Mouse (Mus musculus) lung, postnatal 0 days (tissue): Measurements from ENCODE around the gene Hsd17b11. TPM values are rescaled to one million over a fixed set of nuclear protein-coding genes. Genes with fewer than 3 reads are reported as not detected.

Experiments used
- ATAC-seq: fragments of 200-750 bp; cut with Nextera tagmentation; 2 replicates; pipeline ENCODE4 v1.8.0; 2017; ENCODE audit warnings: moderate library complexity
- DNase-seq: peaks from one replicate; pipeline ENCODE4 v3.0.0-alpha.2; 2016; ENCODE audit warnings: low spot score
- H3K27ac ChIP-seq: fragments of 300-500 bp; sonication (generic); 2 replicates; pipeline ENCODE4 v1.5.1; 2014; ENCODE audit warnings: antibody characterized with exemption, mild to moderate bottlenecking, low read length, mixed read lengths
- H3K27me3 ChIP-seq: fragments of 300-500 bp; sonication (generic); replicated peaks from 2 replicates; pipeline ENCODE4 v1.6.1; 2014; ENCODE audit warnings: low read length, mixed read lengths; ENCODE audit not compliant: insufficient read depth
- H3K36me3 ChIP-seq: fragments of 300-500 bp; sonication (generic); 2 replicates; pipeline ENCODE4 v1.6.1; 2014; ENCODE audit warnings: low read length, mixed read lengths; ENCODE audit not compliant: insufficient read depth
- H3K4me1 ChIP-seq: fragments of 300-500 bp; sonication (generic); 2 replicates; pipeline ENCODE4 v1.6.1; 2014; ENCODE audit warnings: antibody characterized with exemption, low read depth, low read length, mixed read lengths; ENCODE audit not compliant: insufficient read depth
- H3K4me2 ChIP-seq: fragments of 300-500 bp; sonication (generic); replicated peaks from 2 replicates; pipeline ENCODE4 v1.6.1; 2014; ENCODE audit warnings: low read depth, mild to moderate bottlenecking, low read length, moderate library complexity, mixed read lengths
- H3K4me3 ChIP-seq: fragments of 300-500 bp; sonication (generic); 2 replicates; pipeline ENCODE4 v1.5.1; 2014; ENCODE audit warnings: low read depth, low read length
- H3K9ac ChIP-seq: fragments of 300-500 bp; sonication (generic); replicated peaks from 2 replicates; pipeline ENCODE4 v1.6.1; 2014; ENCODE audit warnings: low read depth, mild to moderate bottlenecking
- H3K9me3 ChIP-seq: fragments of 300-500 bp; sonication (generic); 2 replicates; pipeline ENCODE4 v1.6.1; 2016; ENCODE audit warnings: low read length, mixed read lengths
- CTCF ChIP-seq: IDR thresholded peaks from 2 replicates; pipeline ENCODE4 v1.5.1; 2016; ENCODE audit warnings: antibody characterized with exemption, mild to moderate bottlenecking
- EP300 ChIP-seq: IDR thresholded peaks from 2 replicates; pipeline ENCODE4 v1.6.1; 2016; ENCODE audit warnings: antibody characterized with exemption, mild to moderate bottlenecking, control low read depth
- WGBS: fragments of 180-500 bp; shearing (Covaris S2); extraction: QIAGEN DNeasy Blood & Tissue Kit; methylation state at CpG from one replicate; pipeline ENCODE4 v1.1.7; 2014; 5-methylcytosine and 5-hydroxymethylcytosine counted together
- polyA plus RNA-seq: library from polyadenylated mRNA; unstranded; fragments of >200 nt; fragmentation: Nextera tagmentation; extraction: Ambion mirVana; gene quantifications from 2 replicates; pipeline ENCODE4 v1.2.1, GENCODE M21; 2015

Gene Hsd17b11
- polyA plus RNA-seq, 1 experiment from 2014 or later: 17.8 TPM

DNA sequence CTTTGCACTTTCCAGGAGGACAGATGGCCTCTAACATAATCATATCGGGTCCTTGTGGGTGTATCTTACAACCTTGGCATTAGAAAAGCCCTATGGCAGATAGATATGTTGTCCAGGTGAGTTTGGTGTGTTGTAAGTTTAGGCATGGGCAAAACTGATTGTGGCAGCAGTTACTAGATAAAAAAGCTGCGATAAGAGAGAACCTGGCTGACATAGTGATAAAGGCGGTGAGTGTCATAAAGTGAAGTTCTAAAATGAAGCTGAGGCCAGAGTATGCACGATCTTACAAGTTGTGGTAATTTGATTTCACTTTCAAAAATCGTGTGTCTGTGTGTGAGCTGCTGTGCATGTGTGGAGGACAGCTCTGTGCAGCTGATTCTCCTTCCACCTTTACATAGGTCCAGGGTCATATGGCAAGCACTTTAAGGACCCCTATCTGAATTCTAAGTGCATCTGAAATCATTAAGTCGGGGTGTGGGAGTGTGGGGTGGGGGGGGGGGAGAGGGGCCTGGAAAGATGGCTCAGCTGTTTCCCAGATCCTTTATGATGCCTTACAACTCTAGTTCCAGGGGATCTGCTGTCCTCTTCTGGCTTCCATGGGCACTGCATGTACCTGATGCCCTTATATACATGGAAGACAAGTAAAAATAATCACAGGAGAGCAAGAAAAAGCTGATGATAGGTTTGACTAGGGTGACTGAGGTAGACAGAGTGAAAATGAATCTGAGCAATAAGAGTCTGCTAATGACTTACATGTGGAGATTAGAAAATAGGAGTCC lies 17.6 kb upstream of the Hsd17b11 start:
- Histone ChIP-seq H3K4me1 (no peaks in the 10 kb centered on the region), H3K4me2 (no peak overlapping the region), H3K27ac (no peak overlapping the region), H3K27me3 (no peaks in the 10 kb centered on the region), H3K36me3 (no peaks in the 10 kb centered on the region), H3K9ac (no peak overlapping the region), H3K4me3 (no peak overlapping the region), H3K9me3 (no peaks in the 10 kb centered on the region)
- ATAC-seq: peak; percentile 56
- 66% methylated on average over 6 of the region's 6 CpGs for WGBS
- TF ChIP-seq CTCF (peak; percentile 88), EP300 (no peak)
- DNase-seq: peak; percentile 68

DNA sequence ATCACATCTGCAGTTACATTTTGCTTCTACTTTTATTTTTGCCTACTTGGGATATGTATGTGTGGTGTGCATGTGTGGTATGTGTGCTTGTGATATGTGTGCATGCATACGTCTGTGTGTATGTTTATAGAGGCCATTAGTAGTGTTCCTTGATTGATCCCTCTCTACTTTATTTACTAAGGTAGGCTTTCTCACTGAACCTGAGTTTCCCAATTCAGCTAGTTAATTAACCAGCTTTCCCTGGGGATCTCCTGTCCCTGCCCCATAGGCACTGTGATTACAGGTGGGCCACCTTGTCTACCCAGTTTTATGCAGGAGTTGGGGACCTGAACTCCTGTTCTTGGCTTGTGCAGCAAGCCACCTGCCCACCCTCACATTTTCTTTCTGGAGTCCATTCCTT lies 15.0 kb upstream of the Hsd17b11 start:
- Histone ChIP-seq H3K4me2 (no peak overlapping the region), H3K9ac (no peak overlapping the region), H3K4me1 (no peaks in the 10 kb centered on the region), H3K27ac (no peak overlapping the region), H3K4me3 (no peak overlapping the region), H3K36me3 (no peaks in the 10 kb centered on the region), H3K9me3 (no peaks in the 10 kb centered on the region), H3K27me3 (no peaks in the 10 kb centered on the region)
- no peak for DNase-seq
- 86% methylated on average over 1 of the region's 1 CpGs for WGBS
- ATAC-seq: no peak
- TF ChIP-seq CTCF (no peak), EP300 (no peak)

DNA sequence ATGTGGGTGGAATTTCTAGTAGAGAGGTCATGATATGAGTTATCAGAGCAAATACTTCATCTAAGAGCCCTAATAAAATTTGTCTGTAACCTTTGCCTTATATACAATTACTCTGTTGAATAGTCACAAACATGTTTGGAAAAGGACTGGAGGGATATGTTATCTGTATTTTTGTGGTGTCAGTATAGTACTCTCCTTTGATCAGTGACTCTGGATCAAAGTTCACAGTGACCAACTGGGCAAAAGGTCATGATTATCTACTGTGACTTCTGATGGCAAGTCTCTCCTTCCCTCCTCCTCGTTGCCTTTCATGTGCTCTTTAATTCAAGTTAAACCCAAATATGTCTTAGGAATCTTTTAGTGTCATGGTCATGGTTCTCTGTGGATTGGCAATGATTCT lies 14.1 kb upstream of the Hsd17b11 start:
- no peak for DNase-seq
- WGBS: 31% methylated on average over 1 of the region's 1 CpGs
- no peak for ATAC-seq
- H3K36me3 ChIP-seq: no peaks in the 10 kb centered on the region
- H3K27ac ChIP-seq: no peak overlapping the region
- no peak overlapping the region for H3K9ac ChIP-seq
- H3K27me3 ChIP-seq: no peaks in the 10 kb centered on the region
- no peaks in the 10 kb centered on the region for H3K9me3 ChIP-seq
- no peak for TF ChIP-seq CTCF
- no peak for TF ChIP-seq EP300
- H3K4me1 ChIP-seq: no peaks in the 10 kb centered on the region
- H3K4me2 ChIP-seq: no peak overlapping the region
- no peak overlapping the region for H3K4me3 ChIP-seq

DNA sequence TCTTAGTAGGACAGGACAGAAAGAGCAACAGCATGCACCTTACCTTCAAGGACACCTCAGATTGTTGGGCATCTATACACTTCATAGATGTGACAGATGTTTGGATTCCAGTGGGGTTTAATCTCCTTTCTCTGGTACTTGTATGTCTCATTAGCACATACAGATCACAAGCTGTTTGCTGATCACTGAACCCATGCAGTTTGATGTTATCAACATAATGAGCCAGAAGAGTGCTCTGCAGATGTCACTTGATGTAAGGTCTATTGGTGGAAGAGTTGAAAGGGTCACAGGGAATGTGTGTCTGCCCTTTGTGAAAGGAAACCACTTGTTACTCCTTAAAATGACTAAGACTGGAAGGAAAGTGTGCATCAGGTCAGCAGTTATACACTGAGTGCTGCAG lies 13.3 kb upstream of the Hsd17b11 start:
- H3K27me3 ChIP-seq: no peaks in the 10 kb centered on the region
- no peak overlapping the region for H3K9ac ChIP-seq
- ATAC-seq (no peak), DNase-seq (no peak)
- TF ChIP-seq CTCF (no peak), EP300 (no peak)
- no peaks in the 10 kb centered on the region for H3K4me1 ChIP-seq
- no peak overlapping the region for H3K27ac ChIP-seq
- no peak overlapping the region for H3K4me2 ChIP-seq
- no peak overlapping the region for H3K4me3 ChIP-seq
- H3K9me3 ChIP-seq: no peaks in the 10 kb centered on the region
- no peaks in the 10 kb centered on the region for H3K36me3 ChIP-seq

DNA sequence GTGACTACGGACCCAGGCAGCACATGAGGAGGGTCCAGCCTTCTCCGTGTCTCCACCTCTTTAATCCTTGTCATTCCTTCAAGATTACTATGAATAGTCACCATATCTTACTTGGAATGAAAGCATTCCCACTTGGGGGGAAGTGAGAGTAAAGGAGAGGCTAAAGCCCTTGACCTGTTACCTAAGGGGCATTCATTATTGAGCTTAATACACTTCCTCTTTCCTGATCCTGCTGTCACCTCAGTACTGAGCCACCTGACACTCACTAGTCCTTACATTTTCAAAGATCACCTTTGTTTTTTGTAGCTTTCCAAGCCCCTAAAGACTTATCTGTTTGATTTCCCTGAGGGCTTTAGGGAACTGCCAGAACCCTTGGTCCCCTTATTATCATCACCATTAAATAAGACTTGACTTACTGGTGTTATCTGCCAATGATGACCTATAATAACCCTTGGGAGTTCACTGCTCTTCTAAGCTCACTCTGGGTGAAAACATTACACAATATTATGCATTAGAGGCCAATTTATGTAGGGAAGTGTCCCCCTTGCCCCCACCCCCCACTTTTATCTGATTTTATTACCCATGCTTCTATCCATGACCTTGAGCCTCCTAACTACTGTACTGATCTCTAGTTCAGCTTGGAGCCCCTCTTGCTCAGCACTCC lies 10.8 kb upstream of the Hsd17b11 start:
- ATAC-seq: no peak
- H3K27ac ChIP-seq: no peak overlapping the region
- H3K9ac ChIP-seq: no peak overlapping the region
- 54% methylated on average over 2 of the region's 2 CpGs for WGBS
- H3K36me3 ChIP-seq: no peaks in the 10 kb centered on the region
- no peaks in the 10 kb centered on the region for H3K9me3 ChIP-seq
- no peaks in the 10 kb centered on the region for H3K27me3 ChIP-seq
- no peak overlapping the region for H3K4me3 ChIP-seq
- no peak for TF ChIP-seq CTCF
- no peak for TF ChIP-seq EP300
- DNase-seq: no peak
- H3K4me1 ChIP-seq: no peaks in the 10 kb centered on the region
- no peak overlapping the region for H3K4me2 ChIP-seq

DNA sequence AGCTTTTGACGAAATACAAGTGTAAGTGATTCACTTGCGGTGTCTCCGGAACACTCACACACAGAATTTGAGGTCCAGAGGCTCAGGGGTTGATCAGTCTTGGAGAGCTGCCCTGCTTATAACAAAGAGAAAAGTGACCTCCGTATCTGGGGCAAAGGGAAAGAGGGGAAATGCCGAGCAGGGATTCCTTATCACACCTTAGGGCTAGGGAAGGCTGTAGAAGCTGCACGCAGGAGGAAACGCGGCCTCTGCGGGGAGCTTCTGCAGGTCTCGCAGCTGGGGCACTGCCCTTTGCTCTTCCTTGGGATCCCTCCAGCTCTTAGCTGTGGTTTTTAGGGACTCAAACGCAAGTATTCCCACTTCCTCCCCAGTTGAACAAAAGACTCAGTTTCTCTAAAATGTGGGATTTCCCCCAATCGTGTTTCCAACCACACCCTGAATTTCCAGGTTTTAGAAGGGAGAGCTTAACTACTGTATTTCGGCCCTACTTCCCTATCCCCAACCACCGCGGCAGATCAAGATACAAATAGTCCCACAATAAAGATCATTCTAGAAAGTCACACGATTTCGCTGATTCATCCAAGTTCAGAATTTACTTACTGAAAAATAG lies 3.6 kb upstream of the Hsd17b11 start:
- DNase-seq (no peak), ATAC-seq (no peak)
- Histone ChIP-seq H3K4me1 (peaks cover 6% of the 10 kb centered on the region; the same call in 1 of the 2 replicates), H3K27ac (no peak overlapping the region), H3K4me2 (no peak overlapping the region), H3K4me3 (no peak overlapping the region), H3K9me3 (no peaks in the 10 kb centered on the region), H3K9ac (no peak overlapping the region), H3K36me3 (no peaks in the 10 kb centered on the region), H3K27me3 (no peaks in the 10 kb centered on the region)
- 44% methylated on average over 17 of the region's 17 CpGs for WGBS
- TF ChIP-seq CTCF (no peak), EP300 (no peak)
